Mouse (Mus musculus) spleen, adult 12 weeks (tissue): ENCODE measurements around the gene Il5ra.

ENCODE experiments used
- DNase-seq: peaks from one replicate; pipeline ENCODE4 v3.0.0; 2022; ENCODE audit warnings: low spot score

Il5ra gene

GRCm38 (mm10) chr6:106738229-106738628, 10.6 kb downstream of the Il5ra start:
- DNase-seq = no peak

- DNase-seq = no peak
Observed at GRCm38 (mm10) chr6:106732563-106732962, 16.3 kb downstream of the Il5ra start.

GRCm38 (mm10) chr6:106729682-106730314, 19.0 kb downstream of the Il5ra start:
- no peak for DNase-seq

- no peak for DNase-seq
Observed at GRCm38 (mm10) chr6:106727703-106728102, 21.1 kb downstream of the Il5ra start.

- no peak for DNase-seq
Observed at GRCm38 (mm10) chr6:106726078-106726477, 22.8 kb downstream of the Il5ra start.

- DNase-seq = no peak
Observed at GRCm38 (mm10) chr6:106725642-106726041, 23.2 kb downstream of the Il5ra start.

- DNase-seq = no peak
Observed at GRCm38 (mm10) chr6:106705506-106706035, 43.3 kb downstream of the Il5ra start.

- no peak for DNase-seq
Observed at GRCm38 (mm10) chr6:106701931-106702330, 46.9 kb downstream of the Il5ra start.

GRCm38 (mm10) chr6:106675581-106675980, 73.3 kb downstream of the Il5ra start:
- DNase-seq = no peak

- no peak for DNase-seq
Observed at GRCm38 (mm10) chr6:106663780-106664651, 84.8 kb downstream of the Il5ra start.
